Mouse (Mus musculus) ZHBTc4 (cell line): ENCODE results near the gene Mlf1.

ENCODE experiments used
- DNase-seq: peaks from one replicate; pipeline ENCODE4 v3.0.0-alpha.2; 2011; ENCODE audit warnings: low read depth, low spot score

Gene Mlf1

DNA sequence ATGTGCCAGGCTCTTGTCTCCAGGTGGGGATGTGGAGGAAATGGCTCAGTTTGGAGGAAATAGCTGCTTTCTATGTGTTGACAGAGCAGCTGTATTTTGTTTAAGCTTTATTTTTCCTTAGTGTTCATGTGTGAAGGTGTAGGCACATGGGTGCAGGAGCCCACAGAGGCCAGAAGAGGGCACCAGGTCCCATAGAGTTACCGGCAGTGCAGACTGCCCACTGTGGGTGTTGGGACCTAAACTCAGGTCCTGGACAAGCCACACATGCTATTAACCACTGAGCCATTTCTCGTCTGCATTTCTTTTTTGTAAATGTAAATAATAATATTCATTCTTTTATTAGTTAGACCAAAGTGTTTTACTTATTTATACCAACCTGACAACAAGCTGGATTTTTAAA is 73.2 kb downstream of the Mlf1 start:
- DNase-seq: peak; percentile 67
